Mouse (Mus musculus) CH12.LX (cell line): Measurements from ENCODE around the gene Cblc.

Experiments
- CTCF ChIP-seq, 2 experiments: IDR thresholded peaks in 1 of 2; conservative IDR thresholded peaks in 1 of 2; 2 replicates each; pipeline ENCODE4 v1.5.1; 2011 to 2012; ENCODE audit warnings: low read depth in 2 of 2, low read length in 2 of 2, improper control_type of control experiment in 1 of 2, inconsistent platforms in 1 of 2, mild to moderate bottlenecking in 1 of 2, moderate library complexity in 1 of 2
- EP300 ChIP-seq: IDR thresholded peaks from 2 replicates; pipeline ENCODE4 v1.6.1; 2011; ENCODE audit warnings: low read length, improper control_type of control experiment
- MAFK ChIP-seq: IDR thresholded peaks from 2 replicates; pipeline ENCODE4 v1.6.1; 2011; ENCODE audit warnings: low read length, improper control_type of control experiment; ENCODE audit not compliant: insufficient replicate concordance
- PAX5 ChIP-seq: IDR thresholded peaks from 2 replicates; pipeline ENCODE4 v1.6.1; 2012; ENCODE audit warnings: low read length, inconsistent platforms, mixed read lengths
- POLR2A ChIP-seq: IDR thresholded peaks from 2 replicates; pipeline ENCODE4 v1.6.1; 2011; ENCODE audit warnings: low read depth, mild to moderate bottlenecking, improper control_type of control experiment, low read length
- TCF12 ChIP-seq: IDR thresholded peaks from 2 replicates; pipeline ENCODE4 v1.6.1; 2014; ENCODE audit warnings: low read depth, mild to moderate bottlenecking, inconsistent platforms, low read length, improper control_type of control experiment
- ZMIZ1 ChIP-seq: IDR thresholded peaks from 2 replicates; pipeline ENCODE4 v1.6.1; 2012; ENCODE audit warnings: low read depth, mild to moderate bottlenecking, inconsistent platforms, low read length, improper control_type of control experiment
- ZNF384 ChIP-seq: IDR thresholded peaks from 2 replicates; pipeline ENCODE4 v1.6.1; 2012; ENCODE audit warnings: low read depth, low read length, improper control_type of control experiment, inconsistent platforms

DNA sequence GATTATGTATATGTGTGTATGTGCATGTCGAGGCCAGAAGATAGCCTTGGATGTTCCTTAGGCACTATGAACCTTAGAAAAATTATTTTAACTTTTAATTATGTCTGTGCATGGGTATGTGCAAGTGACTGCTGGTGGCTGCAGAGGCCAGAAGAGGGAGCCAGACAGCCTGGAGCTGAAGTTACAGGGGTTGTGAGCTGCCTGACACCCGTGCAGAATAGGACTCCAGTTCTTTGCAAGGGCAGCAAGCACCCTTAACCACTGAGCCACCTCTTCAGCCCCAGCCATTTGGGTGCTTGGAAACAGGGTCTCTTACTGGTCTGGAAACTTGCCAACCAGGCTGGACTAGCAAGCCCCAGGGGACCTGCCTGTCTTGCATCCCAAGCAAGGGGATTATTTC lies 41.6 kb downstream of the Cblc start:
- TF ChIP-seq ZNF384 (no peak), CTCF (conservative IDR thresholded peaks at IDR 0.05 in 1 of 2, IDR thresholded peaks at IDR 0.05 in 1 of 2; ENCODE audit: low read depth in 2 of 2, low read length in 2 of 2) (peak in 1 of 2 experiments; percentile 42; a peak in 2 of 4 replicates), PAX5 (no peak), TCF12 (no peak), EP300 (no peak), ZMIZ1 (no peak), POLR2A (no peak), MAFK (no peak)
